Mouse (Mus musculus): ENCODE measurements around the gene Snx29. TPM values are rescaled to one million over a fixed set of nuclear protein-coding genes. Genes with fewer than 3 reads are reported as not detected.
A peak's percentile ranks its signal among the peaks of the same experiment; 100 is the strongest.

Gene Snx29
- polyA plus RNA-seq, 1 experiment from 2014 or later: 6.1 TPM

DNA sequence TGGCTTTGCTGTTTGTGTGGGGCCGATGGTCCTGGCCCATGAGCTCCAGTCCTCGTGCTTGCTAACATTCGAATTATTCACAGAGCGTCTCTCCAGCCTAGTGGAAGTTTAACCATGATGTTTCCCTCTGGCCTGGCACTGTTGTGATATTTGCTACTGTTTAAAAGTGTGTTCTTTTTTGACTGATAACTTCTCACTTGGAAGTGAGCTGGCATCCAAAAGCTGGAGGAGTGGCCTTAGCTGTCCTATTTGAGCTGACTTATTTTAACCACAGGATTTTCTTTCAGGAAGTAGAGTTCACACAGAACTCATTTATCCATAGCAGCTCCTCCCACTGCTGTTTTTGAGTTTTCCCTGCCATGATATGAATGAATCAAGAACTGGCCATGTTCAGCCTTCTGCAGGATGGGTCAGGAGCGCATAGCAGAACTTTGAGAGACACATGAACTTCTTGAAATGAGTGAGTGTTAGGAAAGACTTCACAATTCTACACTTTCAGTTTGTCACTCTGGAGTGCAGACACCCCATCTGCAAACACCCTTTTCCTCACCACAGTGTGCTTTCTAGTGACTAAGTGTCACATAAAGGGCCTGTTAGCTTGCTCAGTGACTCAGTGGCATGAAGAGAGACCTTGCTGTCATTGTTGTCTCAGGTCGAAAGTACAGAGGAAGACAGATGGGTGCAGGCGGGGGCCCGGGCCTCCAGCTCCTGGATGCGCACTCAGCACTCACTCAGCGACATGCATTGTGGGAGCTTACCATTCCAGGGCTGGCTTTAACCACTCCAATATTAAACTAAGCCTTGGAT is 152.6 kb downstream of the Snx29 start:
- Histone ChIP-seq H3K9me3 (replicated peaks) (no peaks in the 10 kb centered on the region), H3K27ac (peak overlapping the region; percentile 26; the same call in 1 of the 2 replicates), H3K4me2 (no peak overlapping the region), H3K4me3 (no peak overlapping the region), H3K4me1 (replicated peaks) (peaks cover 49% of the 10 kb centered on the region), H3K27me3 (no peaks in the 10 kb centered on the region), H3K9ac (no peak overlapping the region), H3K36me3 (no peaks in the 10 kb centered on the region)
- WGBS: 59% methylated on average over 10 of the region's 10 CpGs
- ATAC-seq (replicated peaks; ENCODE audit: insufficient number of reproducible peaks, insufficient read depth, low FRiP score, low read depth): no peak

- Histone ChIP-seq H3K27ac (no peak overlapping the region), H3K4me3 (no peak overlapping the region), H3K9me3 (replicated peaks) (no peaks in the 10 kb centered on the region), H3K4me1 (replicated peaks) (peaks cover 49% of the 10 kb centered on the region), H3K4me2 (no peak overlapping the region), H3K9ac (no peak overlapping the region), H3K27me3 (no peaks in the 10 kb centered on the region), H3K36me3 (no peaks in the 10 kb centered on the region)
- ATAC-seq (replicated peaks; ENCODE audit: insufficient number of reproducible peaks, insufficient read depth, low FRiP score, low read depth): no peak
- WGBS: 100% methylated on average over 1 of the region's 1 CpGs
Measured at GRCm38 (mm10) chr16:11476314-11476713, 153.6 kb downstream of the Snx29 start.

- H3K27ac ChIP-seq: no peak overlapping the region
- H3K9me3 ChIP-seq (replicated peaks): no peaks in the 10 kb centered on the region
- H3K4me2 ChIP-seq: no peak overlapping the region
- H3K4me1 ChIP-seq (replicated peaks): peaks cover 51% of the 10 kb centered on the region
- WGBS: 83% methylated on average over 2 of the region's 2 CpGs
- H3K27me3 ChIP-seq: no peaks in the 10 kb centered on the region
- no peak overlapping the region for H3K9ac ChIP-seq
- H3K4me3 ChIP-seq: no peak overlapping the region
- ATAC-seq (replicated peaks; ENCODE audit: insufficient number of reproducible peaks, insufficient read depth, low FRiP score, low read depth): no peak
- H3K36me3 ChIP-seq: no peaks in the 10 kb centered on the region
Measured at GRCm38 (mm10) chr16:11476968-11477367, 154.3 kb downstream of the Snx29 start.

DNA sequence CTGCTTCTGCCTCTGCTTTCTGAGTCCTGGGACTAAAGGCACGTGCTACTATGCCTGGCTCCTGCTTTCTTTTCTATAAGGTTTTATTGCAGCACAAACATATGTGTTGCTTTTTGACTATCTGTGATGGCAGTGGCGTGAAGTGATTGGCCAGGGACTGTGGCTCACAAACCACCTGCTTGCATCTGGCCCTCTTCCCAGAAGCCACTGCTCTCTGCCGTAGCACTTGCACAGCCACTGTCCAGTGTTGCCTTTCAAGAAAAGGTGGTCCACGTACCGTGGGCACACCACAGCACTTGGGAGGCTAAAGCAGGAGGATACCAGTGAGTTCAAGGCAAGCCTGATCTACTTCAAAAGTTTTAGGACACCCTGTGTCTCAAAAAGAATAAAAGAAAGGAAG is 154.9 kb downstream of the Snx29 start:
- Histone ChIP-seq H3K36me3 (no peaks in the 10 kb centered on the region), H3K4me2 (no peak overlapping the region), H3K9me3 (replicated peaks) (no peaks in the 10 kb centered on the region), H3K9ac (no peak overlapping the region), H3K4me1 (replicated peaks) (peaks cover 53% of the 10 kb centered on the region), H3K27me3 (no peaks in the 10 kb centered on the region), H3K27ac (no peak overlapping the region), H3K4me3 (no peak overlapping the region)
- no peak for ATAC-seq (replicated peaks; ENCODE audit: insufficient number of reproducible peaks, insufficient read depth, low FRiP score, low read depth)
- 85% methylated on average over 5 of the region's 5 CpGs for WGBS

- Histone ChIP-seq H3K27me3 (no peaks in the 10 kb centered on the region), H3K27ac (peak overlapping the region; percentile 47; the same call in 1 of the 2 replicates), H3K4me1 (replicated peaks) (peaks cover 33% of the 10 kb centered on the region), H3K4me2 (no peak overlapping the region), H3K4me3 (no peak overlapping the region), H3K36me3 (no peaks in the 10 kb centered on the region), H3K9ac (no peak overlapping the region), H3K9me3 (replicated peaks) (no peaks in the 10 kb centered on the region)
- WGBS: 50% methylated on average over 4 of the region's 4 CpGs
- ATAC-seq (replicated peaks; ENCODE audit: insufficient number of reproducible peaks, insufficient read depth, low FRiP score, low read depth): peak; percentile 59
Measured at GRCm38 (mm10) chr16:11479605-11480004, 156.9 kb downstream of the Snx29 start.

DNA sequence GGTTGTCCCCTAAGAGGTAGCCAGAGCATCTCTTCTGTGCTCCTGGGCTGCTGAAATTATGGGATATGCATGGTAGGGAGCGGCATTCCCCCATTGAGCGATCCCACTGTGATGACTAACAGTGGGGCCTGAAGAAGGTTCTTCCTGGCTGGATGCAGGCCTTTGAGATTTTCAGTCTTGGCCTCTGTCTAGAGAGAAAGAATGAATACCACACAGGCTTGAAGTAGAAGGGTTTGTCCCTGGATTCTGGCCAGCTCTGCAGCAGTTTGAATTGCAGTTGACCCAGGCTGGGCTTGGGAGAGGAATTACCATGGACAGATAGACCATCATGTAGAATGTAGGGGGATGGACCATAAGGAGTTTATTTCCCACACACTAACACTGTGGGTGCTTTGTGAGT is 159.5 kb downstream of the Snx29 start:
- no peak overlapping the region for H3K4me3 ChIP-seq
- no peak overlapping the region for H3K9ac ChIP-seq
- no peaks in the 10 kb centered on the region for H3K9me3 ChIP-seq (replicated peaks)
- 0 out of 2 replicates have a peak, but pooled peaks have one; percentile 27 for ATAC-seq (replicated peaks; ENCODE audit: insufficient number of reproducible peaks, insufficient read depth, low FRiP score, low read depth)
- peaks cover 15% of the 10 kb centered on the region for H3K4me1 ChIP-seq (replicated peaks)
- no peak overlapping the region for H3K27ac ChIP-seq
- WGBS: 79% methylated on average over 2 of the region's 2 CpGs
- no peaks in the 10 kb centered on the region for H3K36me3 ChIP-seq
- no peaks in the 10 kb centered on the region for H3K27me3 ChIP-seq
- no peak overlapping the region for H3K4me2 ChIP-seq

DNA sequence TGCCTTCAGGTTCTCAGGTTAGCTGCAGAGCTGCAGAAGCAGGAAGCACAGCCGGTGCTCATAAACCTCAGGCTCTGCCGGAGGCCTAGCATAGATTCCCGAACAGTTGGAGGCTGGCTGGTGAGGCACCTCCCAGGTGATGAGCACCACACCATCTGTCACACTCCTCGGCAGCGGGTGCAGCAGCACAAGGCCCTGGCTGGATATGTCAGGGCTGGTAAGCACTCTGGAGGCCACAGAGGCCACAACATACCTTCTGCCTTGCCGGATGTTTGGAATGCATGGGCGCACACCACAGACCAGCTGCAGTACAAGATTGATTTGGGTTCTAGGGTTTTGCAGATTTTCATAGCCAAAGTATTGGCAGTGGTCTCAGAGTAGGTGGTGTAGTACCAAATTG is 172.2 kb downstream of the Snx29 start:
- no peak overlapping the region for H3K9ac ChIP-seq
- WGBS: 45% methylated on average over 7 of the region's 7 CpGs
- no peaks in the 10 kb centered on the region for H3K9me3 ChIP-seq (replicated peaks)
- H3K27me3 ChIP-seq: no peaks in the 10 kb centered on the region
- peaks cover 27% of the 10 kb centered on the region for H3K4me1 ChIP-seq (replicated peaks)
- H3K4me2 ChIP-seq: no peak overlapping the region
- no peak for ATAC-seq (replicated peaks; ENCODE audit: insufficient number of reproducible peaks, insufficient read depth, low FRiP score, low read depth)
- no peak overlapping the region for H3K27ac ChIP-seq
- H3K36me3 ChIP-seq: no peaks in the 10 kb centered on the region
- H3K4me3 ChIP-seq: no peak overlapping the region

DNA sequence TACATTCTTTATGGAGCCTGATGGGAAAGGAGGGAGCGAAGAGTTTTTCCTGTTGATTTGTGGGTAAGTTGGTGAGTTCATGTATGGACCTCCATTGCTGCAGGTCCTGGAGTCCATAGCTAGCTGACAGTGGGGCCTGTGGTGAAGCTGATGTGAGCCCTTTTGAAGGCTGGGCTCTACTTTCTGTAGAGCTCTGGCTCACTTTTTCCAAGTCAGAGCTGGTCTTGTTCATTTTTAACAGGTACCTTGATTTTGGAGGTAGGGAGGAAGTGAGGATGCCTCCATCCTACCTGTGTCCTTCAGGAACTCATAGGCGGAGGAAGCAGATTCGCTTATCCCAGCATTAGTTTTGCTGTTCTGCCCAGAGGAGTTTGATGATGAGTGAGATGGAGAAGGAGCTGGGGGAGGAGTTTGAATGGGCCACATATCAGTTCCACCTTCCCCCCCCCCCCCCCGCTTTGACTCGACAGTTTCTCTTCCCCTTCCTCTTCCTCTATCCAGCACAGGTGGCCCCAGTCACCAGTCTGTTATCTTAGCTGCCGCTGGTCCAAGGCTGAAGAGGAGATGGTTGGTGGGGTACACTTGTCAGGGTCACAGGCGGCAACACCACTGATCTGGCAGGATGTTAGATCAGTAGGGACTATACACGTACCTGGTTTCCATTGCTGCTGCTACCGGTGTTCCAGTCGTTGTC is 173.4 kb downstream of the Snx29 start:
- Histone ChIP-seq H3K4me3 (no peak overlapping the region), H3K4me1 (replicated peaks) (peaks cover 34% of the 10 kb centered on the region), H3K27me3 (no peaks in the 10 kb centered on the region), H3K9me3 (replicated peaks) (no peaks in the 10 kb centered on the region), H3K36me3 (no peaks in the 10 kb centered on the region), H3K9ac (no peak overlapping the region), H3K4me2 (no peak overlapping the region), H3K27ac (no peak overlapping the region)
- 80% methylated on average over 8 of the region's 10 CpGs for WGBS
- ATAC-seq (replicated peaks; ENCODE audit: insufficient number of reproducible peaks, insufficient read depth, low FRiP score, low read depth): no peak

DNA sequence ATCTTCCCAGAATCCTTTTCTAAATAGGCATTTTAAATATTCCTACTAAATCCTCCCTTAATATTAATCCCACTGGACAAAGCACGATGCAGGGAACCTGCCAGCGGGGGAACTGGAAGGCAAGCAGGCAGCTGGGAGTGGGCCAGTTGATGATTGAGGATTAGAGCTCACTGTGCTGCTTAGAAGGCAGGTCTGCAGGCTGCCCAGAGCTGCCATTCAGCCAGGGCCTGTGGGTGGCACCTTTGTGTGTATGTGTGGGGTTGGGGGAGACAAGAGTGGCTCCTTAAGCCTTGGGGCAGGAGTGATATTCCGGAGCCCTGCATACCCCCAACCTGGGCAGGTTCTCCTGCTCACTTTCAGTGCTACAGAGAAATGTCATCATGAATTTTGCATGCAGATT is 174.0 kb downstream of the Snx29 start:
- 62% methylated on average over 3 of the region's 3 CpGs for WGBS
- Histone ChIP-seq H3K36me3 (no peaks in the 10 kb centered on the region), H3K27ac (no peak overlapping the region), H3K27me3 (no peaks in the 10 kb centered on the region), H3K4me1 (replicated peaks) (peaks cover 39% of the 10 kb centered on the region), H3K4me3 (no peak overlapping the region), H3K9ac (no peak overlapping the region), H3K9me3 (replicated peaks) (no peaks in the 10 kb centered on the region), H3K4me2 (no peak overlapping the region)
- ATAC-seq (replicated peaks; ENCODE audit: insufficient number of reproducible peaks, insufficient read depth, low FRiP score, low read depth): no peak

DNA sequence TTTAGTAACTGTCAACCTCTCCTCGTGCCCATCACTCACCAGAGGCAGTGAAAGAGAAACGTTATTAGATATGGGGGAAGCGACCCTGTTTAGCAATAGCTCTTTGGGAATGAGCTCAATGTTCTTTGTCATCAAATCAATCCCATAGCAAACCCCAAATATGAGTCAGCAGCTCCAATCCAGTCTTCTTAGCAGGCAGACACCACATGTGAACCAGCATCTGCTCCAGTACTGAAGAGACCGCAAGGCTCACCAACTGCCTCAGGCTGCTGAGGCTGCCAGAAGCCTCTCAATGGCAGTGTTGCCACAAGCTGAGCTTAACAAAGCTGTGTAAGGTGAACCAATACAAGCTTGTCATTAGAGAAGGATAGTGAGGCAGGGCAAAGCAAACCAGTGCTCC is 177.4 kb downstream of the Snx29 start:
- no peaks in the 10 kb centered on the region for H3K36me3 ChIP-seq
- no peak overlapping the region for H3K4me3 ChIP-seq
- H3K4me1 ChIP-seq (replicated peaks): peaks cover 42% of the 10 kb centered on the region
- H3K27me3 ChIP-seq: no peaks in the 10 kb centered on the region
- no peaks in the 10 kb centered on the region for H3K9me3 ChIP-seq (replicated peaks)
- peak overlapping the region; percentile 62 for H3K27ac ChIP-seq
- 60% methylated on average over 4 of the region's 4 CpGs for WGBS
- H3K9ac ChIP-seq: no peak overlapping the region
- no peak overlapping the region for H3K4me2 ChIP-seq
- no peak for ATAC-seq (replicated peaks; ENCODE audit: insufficient number of reproducible peaks, insufficient read depth, low FRiP score, low read depth)

- WGBS: 48% methylated on average over 3 of the region's 3 CpGs
- H3K4me2 ChIP-seq: no peak overlapping the region
- peak overlapping the region; percentile 82 for H3K27ac ChIP-seq
- H3K27me3 ChIP-seq: no peaks in the 10 kb centered on the region
- H3K9me3 ChIP-seq (replicated peaks): no peaks in the 10 kb centered on the region
- no peak overlapping the region for H3K4me3 ChIP-seq
- H3K4me1 ChIP-seq (replicated peaks): peaks cover 49% of the 10 kb centered on the region
- ATAC-seq (replicated peaks; ENCODE audit: insufficient number of reproducible peaks, insufficient read depth, low FRiP score, low read depth): no peak; the same call in 1 of the 2 replicates
- H3K9ac ChIP-seq: no peak overlapping the region
- H3K36me3 ChIP-seq: no peaks in the 10 kb centered on the region
Measured at GRCm38 (mm10) chr16:11501138-11501537, 178.4 kb downstream of the Snx29 start.

All from heart, embryonic 15.5 days (tissue).